Mouse (Mus musculus) right cerebral cortex, adult 2 months (tissue): ENCODE results near the gene Magi1.

Experiments
- DNase-seq, 2 experiments: peaks; one replicate each; pipeline ENCODE4 v3.0.0; 2021 to 2022; ENCODE audit warnings: low spot score in 2 of 2

The Magi1 gene

DNA sequence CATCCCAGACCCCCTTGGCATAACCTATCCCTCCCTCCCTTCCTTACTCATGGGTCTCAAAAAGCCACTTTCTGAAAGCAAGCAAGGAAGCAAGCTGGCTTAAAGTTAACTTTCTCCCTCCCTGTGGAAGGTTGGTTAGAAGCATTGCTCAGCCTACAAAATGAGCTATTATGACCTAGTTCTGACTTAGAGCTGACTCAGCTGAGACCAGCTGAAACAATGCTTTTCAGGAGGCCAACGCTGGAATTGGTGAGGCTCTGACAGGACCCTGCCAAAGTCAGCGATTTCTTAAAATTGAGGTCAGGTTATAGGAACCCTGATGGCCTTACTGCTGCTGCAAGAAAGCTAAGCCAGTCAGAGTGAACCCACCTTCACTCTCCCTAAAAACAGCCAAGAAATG is 386.2 kb downstream of the Magi1 start:
- DNase-seq, result no peak

DNA sequence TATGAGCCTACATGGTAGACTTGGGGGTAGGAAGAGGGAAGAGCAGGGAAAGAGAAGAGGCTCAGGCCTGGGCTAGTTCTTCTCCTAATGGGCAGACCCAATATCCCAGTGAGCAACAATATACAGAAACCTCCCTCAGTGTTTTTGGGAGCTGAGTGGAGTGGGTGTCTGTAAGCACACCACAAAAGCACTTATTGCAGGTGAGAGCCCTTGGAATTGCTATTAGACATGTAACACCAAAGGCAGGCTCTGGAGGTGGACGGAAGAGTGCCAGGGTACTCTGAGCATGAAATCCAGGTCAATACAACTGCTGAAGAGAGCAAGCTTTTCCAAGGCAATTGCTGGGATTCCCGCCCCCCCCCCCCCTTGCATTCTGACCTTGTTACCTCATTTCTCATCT is 388.0 kb downstream of the Magi1 start:
- DNase-seq, result no peak

DNA sequence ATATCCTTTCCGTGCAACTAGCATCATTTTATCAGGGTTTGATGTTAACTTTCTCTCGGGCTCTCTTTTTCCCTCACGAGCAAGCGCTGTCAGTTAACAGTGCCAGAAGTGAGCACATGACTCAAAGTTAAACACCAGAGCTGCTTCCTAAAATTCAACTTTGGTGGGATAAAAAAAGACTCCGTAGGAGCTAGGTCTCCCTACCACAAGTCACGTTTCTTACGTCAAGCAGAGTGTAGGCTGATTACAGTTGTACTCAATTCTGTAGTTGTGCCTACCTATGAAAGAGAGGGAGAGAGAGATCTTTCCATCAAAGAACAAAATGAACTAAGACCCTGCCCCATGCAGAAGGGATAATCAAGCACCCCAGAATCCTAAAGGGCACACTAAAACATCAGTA is 389.8 kb downstream of the Magi1 start:
- no peak for DNase-seq

DNA sequence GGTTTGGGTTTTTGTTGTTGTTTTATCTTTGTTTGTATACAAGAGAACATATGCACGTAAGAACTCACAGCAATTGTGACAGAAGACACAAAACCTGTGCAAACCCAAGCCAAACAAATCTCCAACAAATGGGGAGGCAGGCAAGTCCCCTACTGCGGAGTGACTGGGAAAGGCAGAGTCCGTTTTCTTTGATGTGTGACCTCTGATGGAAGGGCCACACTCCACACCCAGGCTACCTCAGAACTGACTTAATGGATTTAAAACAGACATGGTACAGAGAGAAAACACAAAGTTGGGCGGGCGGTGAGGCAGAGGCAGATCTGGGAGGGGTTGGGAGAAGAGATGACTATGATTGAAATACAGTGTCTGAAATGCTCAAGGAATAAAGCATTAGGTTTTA is 390.8 kb downstream of the Magi1 start:
- no peak for DNase-seq

DNA sequence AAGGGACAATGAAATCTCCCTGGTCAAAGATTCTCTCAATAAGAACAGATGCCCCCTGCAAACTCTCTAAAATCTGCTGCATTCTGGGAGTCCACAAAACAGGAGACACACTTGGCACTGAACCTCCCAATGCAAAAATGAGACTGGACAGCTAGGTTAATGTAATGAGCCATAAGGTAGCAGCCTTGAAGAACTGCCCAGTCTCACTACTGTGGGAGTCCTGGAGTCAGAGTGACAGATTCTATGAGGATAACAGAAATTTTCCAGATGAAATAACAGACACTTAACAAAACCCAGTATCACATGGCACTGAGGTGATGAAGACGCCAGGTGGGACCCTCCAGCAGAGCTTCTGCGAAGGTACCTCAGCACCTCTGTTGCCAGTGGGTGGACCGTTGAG is 393.7 kb downstream of the Magi1 start:
- DNase-seq, result no peak

DNA sequence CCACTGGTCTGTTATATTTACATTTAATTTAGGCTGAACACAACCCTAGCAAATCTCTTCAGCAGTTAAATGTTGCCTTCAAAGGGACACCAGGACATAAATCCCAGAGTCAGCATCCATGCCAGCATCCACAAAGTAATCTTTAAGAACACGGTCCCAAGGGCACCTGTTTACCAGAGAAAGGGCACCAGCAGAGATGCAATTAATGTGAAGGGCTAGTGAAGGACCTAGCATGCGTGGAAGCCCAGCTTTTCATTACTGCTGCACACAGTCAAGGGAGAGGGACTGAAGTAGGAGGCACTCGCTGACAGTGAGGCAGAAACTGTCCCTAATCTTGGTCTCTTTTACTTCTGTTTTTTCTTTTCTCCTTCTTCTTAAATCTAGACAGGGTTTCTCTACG is 406.4 kb downstream of the Magi1 start:
- no peak for DNase-seq

DNA sequence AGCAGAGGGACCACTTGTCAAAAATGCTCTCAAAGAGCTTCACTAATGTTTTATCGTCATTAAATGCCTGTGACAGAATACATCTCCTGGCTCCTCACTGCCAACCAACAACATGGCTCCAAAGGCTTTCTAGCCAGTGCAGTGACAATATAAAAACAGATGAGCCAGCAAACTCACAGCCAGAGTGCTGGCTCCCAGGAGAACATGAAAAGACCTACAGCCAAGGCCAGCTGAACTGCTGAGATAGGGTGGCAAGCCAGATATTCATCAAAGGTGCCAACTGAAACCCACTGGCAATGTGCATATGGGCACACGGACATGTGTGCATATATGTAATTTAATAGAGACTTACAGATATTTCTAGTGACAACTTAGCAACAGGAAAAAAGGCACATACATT is 408.8 kb downstream of the Magi1 start:
- DNase-seq, result no peak

DNA sequence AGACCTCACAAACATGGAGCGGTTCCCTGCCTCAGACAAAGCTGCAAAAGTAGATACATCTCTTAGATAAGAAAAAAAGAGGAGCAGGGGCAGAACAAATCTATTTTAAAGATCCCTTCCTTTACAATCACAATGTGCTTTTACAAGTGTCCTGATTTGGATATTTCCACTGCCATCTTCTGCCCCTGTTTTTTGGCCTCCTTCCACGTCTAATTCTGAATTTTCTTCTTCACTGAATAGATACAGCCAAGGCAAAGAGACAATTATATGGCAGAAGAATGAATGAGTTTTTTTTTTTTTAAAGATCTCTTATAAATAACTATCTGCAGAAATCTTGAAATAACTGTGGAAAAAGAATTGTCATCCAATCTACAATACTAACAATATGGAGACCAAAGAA is 409.3 kb downstream of the Magi1 start:
- DNase-seq, result no peak

DNA sequence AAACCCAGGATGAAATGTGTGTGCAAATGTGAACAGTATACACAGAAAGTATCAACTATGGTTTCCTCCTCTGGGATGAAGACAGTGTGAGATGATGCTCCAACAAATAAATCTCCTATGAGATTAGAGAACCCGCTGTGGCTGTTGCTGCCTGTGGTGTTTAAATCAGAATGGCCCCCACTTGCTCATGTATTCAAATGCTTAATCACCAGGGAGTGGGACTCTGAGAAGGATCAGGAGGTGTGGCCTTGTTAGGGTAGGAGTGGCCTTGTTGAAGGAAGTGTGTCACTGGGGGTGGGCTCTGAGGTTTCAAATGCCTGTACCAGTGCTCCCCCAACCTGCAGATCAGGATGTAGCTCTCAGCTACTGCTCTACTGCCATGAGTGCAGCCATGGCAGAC is 410.2 kb downstream of the Magi1 start:
- DNase-seq, result no peak

DNA sequence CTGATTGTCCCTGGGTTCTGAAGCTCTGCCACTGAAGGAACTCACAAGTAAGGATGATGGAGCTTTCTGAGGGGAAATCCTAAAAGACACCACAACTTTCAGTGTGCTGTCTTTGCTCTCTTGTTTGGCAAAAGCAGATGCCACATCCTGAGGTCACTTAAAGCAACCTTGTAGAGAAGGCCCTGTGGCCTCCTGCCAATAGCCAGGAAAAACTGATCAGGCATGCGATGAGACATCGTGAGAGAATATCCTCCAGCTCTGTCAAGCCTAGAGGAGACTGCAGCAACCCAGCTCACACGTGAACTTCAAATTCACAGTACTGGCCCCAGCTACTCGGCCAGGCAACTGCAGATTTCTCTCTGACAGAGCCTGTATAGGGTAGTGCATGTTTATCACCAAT is 412.2 kb downstream of the Magi1 start:
- no peak for DNase-seq

DNA sequence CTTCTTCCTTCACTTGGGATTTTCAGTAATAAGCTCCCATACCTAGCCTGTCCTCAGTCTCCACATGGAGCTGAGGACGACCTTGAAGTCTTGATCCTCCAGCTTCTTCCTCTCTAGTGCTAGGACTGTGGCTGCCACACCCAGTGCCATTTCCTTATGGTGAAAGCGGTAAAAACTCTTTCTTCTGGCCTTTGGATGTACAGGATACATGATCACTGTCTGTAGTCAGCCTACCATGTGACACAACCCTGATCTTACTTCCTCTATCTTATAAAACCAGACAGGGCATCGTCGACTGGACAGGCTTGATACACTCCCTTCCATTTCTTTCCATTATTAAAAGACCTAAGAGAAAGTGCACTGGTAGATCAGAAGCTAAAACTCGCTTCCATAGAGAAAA is 413.7 kb downstream of the Magi1 start:
- no peak for DNase-seq

DNA sequence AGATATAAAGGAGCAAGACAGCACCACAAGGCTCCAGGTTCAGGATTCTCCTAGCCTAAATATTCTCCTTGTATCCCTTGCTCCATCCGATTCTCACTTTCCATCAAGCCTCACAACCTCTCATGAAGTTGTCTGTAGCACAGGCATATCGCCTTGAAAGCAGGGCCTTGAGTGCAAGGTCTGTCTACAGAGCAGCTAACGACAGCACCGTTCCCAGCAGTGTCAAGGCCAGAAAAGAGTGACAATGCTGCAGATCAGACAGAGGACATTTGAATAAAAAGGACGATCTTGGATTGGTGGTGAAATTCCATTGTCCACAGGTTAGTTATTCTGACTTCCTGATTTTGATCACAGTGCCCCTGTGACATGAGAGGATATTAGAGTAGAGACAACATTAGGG is 421.5 kb downstream of the Magi1 start:
- no peak for DNase-seq

DNA sequence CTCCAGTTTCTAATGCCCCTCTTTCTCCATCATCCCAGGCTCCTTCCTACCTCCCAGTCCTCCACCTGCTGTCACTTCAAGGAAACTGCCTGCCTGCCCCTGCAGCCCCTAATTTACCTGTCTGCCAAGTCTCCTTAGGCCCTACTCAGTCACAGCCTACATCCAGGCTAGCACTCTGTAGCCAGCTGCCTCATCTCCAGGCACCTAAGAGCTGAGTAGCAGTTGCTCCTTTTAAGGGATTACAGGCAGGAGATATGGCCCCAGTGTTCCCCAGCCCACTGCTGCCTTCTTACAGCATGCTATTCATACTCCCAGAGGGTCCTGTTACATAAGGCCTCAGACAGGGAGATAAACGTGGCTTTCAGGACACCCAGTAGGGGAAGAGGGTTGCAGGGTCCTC is 426.9 kb downstream of the Magi1 start:
- DNase-seq, result no peak

DNA sequence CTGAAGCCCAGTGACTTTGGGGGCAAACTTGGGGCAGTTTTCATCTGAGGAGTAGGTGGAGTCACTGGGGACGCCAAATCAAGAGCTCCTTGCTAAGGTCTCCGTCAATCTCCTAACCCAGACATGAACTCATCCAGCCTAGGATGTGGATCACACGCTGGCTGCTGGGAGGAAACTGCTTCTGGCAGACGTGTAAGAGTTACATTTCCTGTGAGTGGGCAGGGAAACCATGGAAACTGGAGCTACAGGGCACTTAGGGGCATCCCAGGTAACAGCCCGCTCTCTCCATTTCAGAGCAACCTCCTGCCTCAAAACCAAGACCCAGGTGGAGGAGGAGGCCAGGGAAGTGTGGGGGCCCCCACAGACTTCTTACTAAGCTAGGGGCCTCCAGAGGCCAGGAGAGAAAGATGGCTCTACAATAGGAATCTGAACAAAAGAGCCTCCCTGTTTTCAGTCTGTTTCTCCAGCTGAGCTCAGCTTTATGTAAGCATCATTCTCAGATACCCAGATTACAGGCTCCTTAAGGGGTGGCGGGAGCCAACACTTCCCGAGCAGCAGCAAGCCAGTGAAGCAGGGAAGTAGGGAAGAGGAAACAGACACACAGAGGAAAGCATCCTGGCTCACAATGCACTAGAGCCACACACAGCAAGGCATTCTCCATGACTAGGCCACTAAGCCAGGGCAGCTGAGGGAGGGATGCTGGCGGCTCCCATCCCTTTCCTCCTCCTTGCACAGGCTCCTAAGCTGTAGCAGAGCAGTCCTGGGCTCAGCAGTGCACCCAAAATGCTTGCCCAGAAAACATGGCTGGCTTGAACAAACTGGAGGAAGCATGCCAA is 427.7 kb downstream of the Magi1 start:
- DNase-seq, result peak; percentile 49

DNA sequence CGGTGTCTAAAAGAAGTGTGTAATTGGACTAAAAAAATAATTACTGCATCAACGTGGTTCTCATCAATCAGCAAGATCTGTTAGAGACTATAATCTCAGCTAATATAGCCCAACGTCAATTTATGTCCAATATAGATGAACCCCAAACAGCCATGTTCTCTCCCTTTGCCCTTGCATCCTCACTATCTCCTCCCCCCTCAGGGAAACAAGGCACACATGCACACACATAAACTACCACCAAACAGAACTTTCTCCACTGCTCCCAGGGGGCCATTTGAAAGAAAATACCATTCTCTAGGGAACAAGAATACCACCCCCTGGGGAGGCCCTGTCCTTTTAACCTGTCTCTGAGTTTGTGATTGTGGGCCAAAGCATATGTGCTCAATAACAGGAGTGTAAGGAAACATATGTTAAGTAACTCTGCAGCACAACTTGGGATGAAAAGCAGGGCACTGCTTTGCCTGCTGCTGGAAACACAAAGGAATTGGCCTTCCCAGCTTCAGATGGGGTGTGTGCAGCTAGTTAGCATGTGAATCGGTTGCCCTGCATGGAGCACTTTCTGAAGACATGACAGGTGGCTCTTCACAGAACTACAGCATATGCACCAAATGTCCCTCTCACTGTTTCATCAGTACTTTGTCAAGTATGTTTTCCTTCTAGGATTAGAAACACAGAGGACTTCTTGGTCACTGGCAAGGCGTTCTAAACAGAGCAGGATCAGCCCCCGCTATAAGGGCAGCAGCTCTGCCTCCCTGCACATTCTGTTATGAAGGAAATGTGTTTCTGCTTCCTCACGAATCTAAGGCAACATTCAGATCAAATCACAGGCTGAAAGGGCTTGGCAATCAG is 434.6 kb downstream of the Magi1 start:
- DNase-seq, result peak; percentile 16 to 20

DNA sequence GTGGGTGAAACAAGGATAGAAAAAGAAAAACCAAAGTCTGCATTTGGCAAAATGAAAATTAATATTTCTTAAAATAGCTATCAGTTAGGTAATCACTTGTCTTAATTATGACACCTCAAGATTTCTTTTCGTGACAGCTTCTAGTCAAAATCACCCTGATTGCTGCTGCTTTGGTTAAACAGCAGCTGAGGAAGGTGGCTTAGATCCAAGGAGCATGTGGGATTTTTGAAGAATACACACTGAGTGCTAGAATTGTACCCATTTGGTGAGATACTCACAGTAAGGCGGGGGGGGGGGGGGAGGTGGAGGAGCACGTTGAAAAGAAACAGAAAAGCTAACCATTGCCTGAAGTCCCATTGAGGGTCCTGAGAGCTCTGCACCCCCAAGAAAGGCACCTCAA is 438.2 kb downstream of the Magi1 start:
- DNase-seq, result peak in 1 of 2 experiments; percentile 32

DNA sequence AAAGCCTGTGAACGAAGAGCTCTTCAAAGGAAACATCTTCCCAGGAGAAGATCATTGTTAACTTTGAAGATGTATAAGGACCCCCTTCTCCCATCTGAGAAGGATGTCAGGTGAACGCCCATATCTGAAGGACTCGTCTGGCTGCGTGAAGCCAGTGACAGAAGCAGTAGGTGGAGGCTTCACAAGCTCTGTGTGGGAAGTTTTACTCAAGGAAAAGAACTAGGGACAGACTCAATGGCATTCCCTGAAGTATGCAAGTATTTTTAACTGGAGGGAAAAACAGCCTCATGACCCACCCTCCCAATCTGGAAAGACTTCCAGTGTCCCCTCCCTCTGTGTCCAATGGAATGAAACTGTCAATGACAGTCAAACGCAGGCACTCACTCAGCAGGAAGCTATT is 438.6 kb downstream of the Magi1 start:
- DNase-seq, result peak; percentile 26 to 29

DNA sequence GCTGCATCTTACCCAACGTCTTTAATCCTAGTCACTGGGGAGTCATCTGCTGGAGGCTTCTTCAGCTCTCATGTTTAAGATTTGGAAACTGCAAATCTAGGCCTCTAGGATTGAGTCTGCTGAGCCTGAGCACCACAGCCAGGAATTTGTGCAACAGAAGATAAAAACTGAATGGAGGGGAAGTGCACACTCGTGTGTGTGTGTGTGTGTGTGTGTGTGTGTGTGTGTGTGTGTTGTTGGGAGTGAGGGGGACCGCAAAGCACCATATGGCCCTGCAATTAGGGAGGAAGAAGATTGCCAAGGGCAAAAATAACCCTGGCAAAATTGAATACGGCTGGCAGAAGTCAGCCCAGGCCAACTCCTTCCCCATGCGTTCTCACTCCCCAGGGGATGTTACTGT is 439.1 kb downstream of the Magi1 start:
- peak; percentile 17 to 22 for DNase-seq

DNA sequence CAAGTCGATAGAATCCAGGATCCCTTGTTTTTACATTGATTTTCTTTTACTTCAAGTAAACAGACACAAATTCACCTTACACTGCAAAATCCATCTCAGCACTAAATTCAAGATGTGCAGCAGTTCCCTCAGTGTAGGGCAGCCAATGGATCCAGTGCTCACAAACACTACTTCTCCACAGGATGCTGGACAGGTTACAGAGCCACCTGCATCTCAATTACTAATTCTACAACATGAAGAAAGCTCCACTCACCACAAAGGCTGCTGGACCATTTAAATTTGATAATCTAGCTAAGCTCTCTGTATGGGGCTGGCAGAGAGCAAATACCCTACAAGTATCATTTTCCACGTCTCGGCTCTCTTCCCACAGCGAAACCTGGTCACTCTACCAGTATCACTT is 445.3 kb downstream of the Magi1 start:
- DNase-seq, result no peak

DNA sequence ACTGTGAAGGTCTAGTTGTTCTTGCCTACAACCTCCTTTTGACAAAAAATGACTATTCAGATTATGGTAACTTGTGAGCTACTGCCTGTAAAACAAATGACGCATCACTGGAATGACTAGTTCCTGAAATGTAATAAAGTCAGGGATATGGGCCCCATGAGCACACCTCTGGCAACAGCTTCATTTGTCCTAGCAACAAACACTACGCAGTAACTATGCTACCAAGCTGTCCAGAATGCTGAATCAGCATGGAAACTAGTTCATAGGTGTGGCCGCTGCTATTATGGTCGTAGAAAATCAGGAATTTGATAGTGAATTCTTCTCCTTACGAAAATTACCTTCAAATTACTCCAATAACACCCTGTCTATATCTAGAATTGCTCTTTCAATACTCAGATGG is 447.1 kb downstream of the Magi1 start:
- no peak for DNase-seq

DNA sequence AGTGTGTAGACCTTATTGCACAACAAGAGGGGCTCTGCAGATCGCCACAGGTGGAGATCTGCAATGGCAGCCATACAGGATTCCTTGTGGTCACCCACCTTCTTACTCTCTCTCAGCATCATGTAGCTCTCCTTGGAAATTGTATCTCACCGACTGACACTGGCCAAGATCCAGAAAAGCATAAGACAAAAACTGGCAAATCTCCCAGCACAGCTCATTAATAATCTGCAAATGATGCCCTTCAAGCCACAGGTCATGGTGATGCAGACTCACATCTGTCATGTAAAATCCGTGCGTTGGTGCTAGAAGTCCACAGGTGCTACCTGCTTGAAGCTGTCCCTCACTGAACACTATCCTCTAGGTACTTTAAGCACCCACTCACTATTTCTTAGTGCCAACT is 448.5 kb downstream of the Magi1 start:
- no peak for DNase-seq

DNA sequence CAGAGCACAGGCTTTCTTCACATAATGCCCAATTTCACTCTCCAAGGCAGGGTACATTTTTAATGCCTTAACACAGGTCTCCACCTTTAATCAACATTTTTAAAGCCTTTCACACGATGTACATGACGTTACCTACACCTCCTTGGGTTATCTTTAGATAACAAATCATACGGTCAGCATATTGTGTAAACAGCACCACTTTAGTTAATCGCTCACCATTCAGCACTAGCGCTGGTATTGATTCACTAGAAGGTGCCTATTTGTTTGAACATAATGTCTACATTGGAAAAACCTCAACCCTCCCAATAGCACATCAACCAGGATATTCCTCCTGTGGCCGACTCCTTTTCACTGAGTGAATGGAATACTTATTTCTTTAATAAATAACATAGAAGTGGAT is 455.5 kb downstream of the Magi1 start:
- DNase-seq, result no peak

DNA sequence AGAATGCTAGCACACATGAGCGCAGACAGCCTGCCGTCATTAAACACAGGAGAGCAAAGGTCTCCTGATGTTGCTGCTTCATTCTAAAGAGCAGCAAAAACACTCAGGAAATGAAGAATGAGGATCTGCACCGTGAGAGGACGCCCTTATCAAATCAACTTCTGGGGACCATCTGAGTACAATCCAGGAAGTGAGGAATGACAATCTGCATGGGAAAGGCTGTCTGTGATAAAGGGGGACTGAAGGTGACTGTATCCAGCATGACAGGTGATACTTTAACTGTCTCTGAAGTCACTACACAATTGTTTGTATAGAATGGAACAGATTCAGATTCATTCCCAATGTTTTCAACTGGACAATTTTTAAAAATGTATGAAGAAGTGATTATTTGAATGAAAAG is 456.8 kb downstream of the Magi1 start:
- no peak for DNase-seq
